Mouse (Mus musculus): ENCODE measurements at regions not wholly inside any gene's neighbourhood (a gene's known extent, or its start where the extent isn't known, plus 50 kb on each side); places are given as distances from the start of the nearest gene placed in this dataset.
A peak's percentile ranks its signal among the peaks of the same experiment; 100 is the strongest.

GRCm38 (mm10) chr2:147738307-147738872, 308.4 kb downstream of the Foxa2 start:
- Histone ChIP-seq H3K4me1 (replicated peaks; ENCODE audit: control insufficient read depth, insufficient read depth, low read length) (no peaks in the 10 kb centered on the region), H3K27me3 (ENCODE audit: control insufficient read depth, insufficient read depth, low read depth, low read length) (no peaks in the 10 kb centered on the region), H3K9ac (ENCODE audit: low read length) (no peak overlapping the region), H3K4me3 (ENCODE audit: low read length) (no peak overlapping the region), H3K27ac (ENCODE audit: low read length) (no peak overlapping the region), H3K4me2 (ENCODE audit: low read depth, low read length) (no peak overlapping the region), H3K9me3 (ENCODE audit: control insufficient read depth, low read length) (no peaks in the 10 kb centered on the region), H3K36me3 (ENCODE audit: control insufficient read depth, insufficient read depth, low read length) (no peaks in the 10 kb centered on the region)
- peak; percentile 28; the same call in 1 of the 2 replicates for ATAC-seq (ENCODE audit: low read depth)
- WGBS = 33% methylated on average over 10 of the region's 10 CpGs

- WGBS = 48% methylated on average over 4 of the region's 4 CpGs
- no peak for ATAC-seq (ENCODE audit: low read depth)
Measured at GRCm38 (mm10) chr2:147727396-147727795, 319.4 kb downstream of the Foxa2 start.

GRCm38 (mm10) chr2:147718936-147719335, 327.8 kb downstream of the Foxa2 start:
- no peaks in the 10 kb centered on the region for H3K4me1 ChIP-seq (replicated peaks; ENCODE audit: control insufficient read depth, insufficient read depth, low read length)
- H3K36me3 ChIP-seq (ENCODE audit: control insufficient read depth, insufficient read depth, low read length) = no peaks in the 10 kb centered on the region
- no peaks in the 10 kb centered on the region for H3K9me3 ChIP-seq (ENCODE audit: control insufficient read depth, low read length)
- H3K4me2 ChIP-seq (ENCODE audit: low read depth, low read length) = no peak overlapping the region
- H3K9ac ChIP-seq (ENCODE audit: low read length) = no peak overlapping the region
- no peak overlapping the region for H3K4me3 ChIP-seq (ENCODE audit: low read length)
- ATAC-seq (ENCODE audit: low read depth) = no peak
- no peak overlapping the region for H3K27ac ChIP-seq (ENCODE audit: low read length)
- 71% methylated on average over 3 of the region's 3 CpGs for WGBS
- H3K27me3 ChIP-seq (ENCODE audit: control insufficient read depth, insufficient read depth, low read depth, low read length) = no peaks in the 10 kb centered on the region

More at GRCm38 (mm10) chr2:147727396-147727795, 319.4 kb downstream of the Foxa2 start:
- H3K36me3 ChIP-seq (ENCODE audit: control insufficient read depth, insufficient read depth, low read length) = no peaks in the 10 kb centered on the region
- no peak overlapping the region for H3K4me3 ChIP-seq (ENCODE audit: low read length)
- H3K4me1 ChIP-seq (replicated peaks; ENCODE audit: control insufficient read depth, insufficient read depth, low read length) = no peaks in the 10 kb centered on the region
- no peak overlapping the region for H3K4me2 ChIP-seq (ENCODE audit: low read depth, low read length)
- no peaks in the 10 kb centered on the region for H3K27me3 ChIP-seq (ENCODE audit: control insufficient read depth, insufficient read depth, low read depth, low read length)
- no peaks in the 10 kb centered on the region for H3K9me3 ChIP-seq (ENCODE audit: control insufficient read depth, low read length)
- H3K27ac ChIP-seq (ENCODE audit: low read length) = no peak overlapping the region
- H3K9ac ChIP-seq (ENCODE audit: low read length) = no peak overlapping the region

GRCm38 (mm10) chr2:147717484-147717947, 329.3 kb downstream of the Foxa2 start:
- H3K4me3 ChIP-seq (ENCODE audit: low read length) = no peak overlapping the region
- no peaks in the 10 kb centered on the region for H3K9me3 ChIP-seq (ENCODE audit: control insufficient read depth, low read length)
- H3K27me3 ChIP-seq (ENCODE audit: control insufficient read depth, insufficient read depth, low read depth, low read length) = no peaks in the 10 kb centered on the region
- H3K27ac ChIP-seq (ENCODE audit: low read length) = no peak overlapping the region
- no peaks in the 10 kb centered on the region for H3K4me1 ChIP-seq (replicated peaks; ENCODE audit: control insufficient read depth, insufficient read depth, low read length)
- H3K4me2 ChIP-seq (ENCODE audit: low read depth, low read length) = no peak overlapping the region
- H3K36me3 ChIP-seq (ENCODE audit: control insufficient read depth, insufficient read depth, low read length) = no peaks in the 10 kb centered on the region
- WGBS = 81% methylated on average over 12 of the region's 12 CpGs
- no peak overlapping the region for H3K9ac ChIP-seq (ENCODE audit: low read length)
- ATAC-seq (ENCODE audit: low read depth) = no peak

GRCm38 (mm10) chr2:147715791-147716190, 331.0 kb downstream of the Foxa2 start:
- Histone ChIP-seq H3K4me1 (replicated peaks; ENCODE audit: control insufficient read depth, insufficient read depth, low read length) (no peaks in the 10 kb centered on the region), H3K9me3 (ENCODE audit: control insufficient read depth, low read length) (no peaks in the 10 kb centered on the region), H3K4me3 (ENCODE audit: low read length) (no peak overlapping the region), H3K27me3 (ENCODE audit: control insufficient read depth, insufficient read depth, low read depth, low read length) (no peaks in the 10 kb centered on the region), H3K4me2 (ENCODE audit: low read depth, low read length) (no peak overlapping the region), H3K36me3 (ENCODE audit: control insufficient read depth, insufficient read depth, low read length) (no peaks in the 10 kb centered on the region), H3K27ac (ENCODE audit: low read length) (no peak overlapping the region), H3K9ac (ENCODE audit: low read length) (no peak overlapping the region)
- WGBS = 85% methylated on average over 5 of the region's 5 CpGs
- ATAC-seq (ENCODE audit: low read depth) = no peak

GRCm38 (mm10) chr2:147710593-147711265, 336.0 kb downstream of the Foxa2 start:
- Histone ChIP-seq H3K9me3 (ENCODE audit: control insufficient read depth, low read length) (no peaks in the 10 kb centered on the region), H3K4me1 (replicated peaks; ENCODE audit: control insufficient read depth, insufficient read depth, low read length) (peaks cover 9% of the 10 kb centered on the region), H3K4me3 (ENCODE audit: low read length) (no peak overlapping the region), H3K4me2 (ENCODE audit: low read depth, low read length) (no peak overlapping the region), H3K9ac (ENCODE audit: low read length) (no peak overlapping the region), H3K27me3 (ENCODE audit: control insufficient read depth, insufficient read depth, low read depth, low read length) (no peaks in the 10 kb centered on the region), H3K27ac (ENCODE audit: low read length) (no peak overlapping the region), H3K36me3 (ENCODE audit: control insufficient read depth, insufficient read depth, low read length) (no peaks in the 10 kb centered on the region)
- ATAC-seq (ENCODE audit: low read depth) = peak; percentile 68
- WGBS = 41% methylated on average over 8 of the region's 8 CpGs

GRCm38 (mm10) chr2:147709799-147710198, 337.0 kb downstream of the Foxa2 start:
- Histone ChIP-seq H3K4me3 (ENCODE audit: low read length) (no peak overlapping the region), H3K27ac (ENCODE audit: low read length) (no peak overlapping the region), H3K9me3 (ENCODE audit: control insufficient read depth, low read length) (no peaks in the 10 kb centered on the region), H3K9ac (ENCODE audit: low read length) (no peak overlapping the region), H3K36me3 (ENCODE audit: control insufficient read depth, insufficient read depth, low read length) (no peaks in the 10 kb centered on the region), H3K4me2 (ENCODE audit: low read depth, low read length) (no peak overlapping the region), H3K4me1 (replicated peaks; ENCODE audit: control insufficient read depth, insufficient read depth, low read length) (peaks cover 9% of the 10 kb centered on the region), H3K27me3 (ENCODE audit: control insufficient read depth, insufficient read depth, low read depth, low read length) (no peaks in the 10 kb centered on the region)
- no peak for ATAC-seq (ENCODE audit: low read depth)

GRCm38 (mm10) chr2:147707156-147707555, 339.6 kb downstream of the Foxa2 start:
- H3K4me2 ChIP-seq (ENCODE audit: low read depth, low read length) = no peak overlapping the region
- no peak overlapping the region for H3K4me3 ChIP-seq (ENCODE audit: low read length)
- H3K9me3 ChIP-seq (ENCODE audit: control insufficient read depth, low read length) = no peaks in the 10 kb centered on the region
- peaks cover 9% of the 10 kb centered on the region for H3K4me1 ChIP-seq (replicated peaks; ENCODE audit: control insufficient read depth, insufficient read depth, low read length)
- H3K27ac ChIP-seq (ENCODE audit: low read length) = no peak overlapping the region
- no peaks in the 10 kb centered on the region for H3K27me3 ChIP-seq (ENCODE audit: control insufficient read depth, insufficient read depth, low read depth, low read length)
- WGBS = 69% methylated on average over 6 of the region's 6 CpGs
- no peak overlapping the region for H3K9ac ChIP-seq (ENCODE audit: low read length)
- no peak for ATAC-seq (ENCODE audit: low read depth)
- H3K36me3 ChIP-seq (ENCODE audit: control insufficient read depth, insufficient read depth, low read length) = no peaks in the 10 kb centered on the region

- ATAC-seq (ENCODE audit: low read depth) = no peak
- no peak overlapping the region for H3K4me3 ChIP-seq (ENCODE audit: low read length)
- H3K9ac ChIP-seq (ENCODE audit: low read length) = no peak overlapping the region
- peaks cover 4% of the 10 kb centered on the region; the same call in 1 of the 2 replicates for H3K4me1 ChIP-seq (replicated peaks; ENCODE audit: control insufficient read depth, insufficient read depth, low read length)
- no peaks in the 10 kb centered on the region for H3K9me3 ChIP-seq (ENCODE audit: control insufficient read depth, low read length)
- no peak overlapping the region for H3K4me2 ChIP-seq (ENCODE audit: low read depth, low read length)
- no peaks in the 10 kb centered on the region for H3K36me3 ChIP-seq (ENCODE audit: control insufficient read depth, insufficient read depth, low read length)
- WGBS = 70% methylated on average over 10 of the region's 10 CpGs
- no peak overlapping the region for H3K27ac ChIP-seq (ENCODE audit: low read length)
- H3K27me3 ChIP-seq (ENCODE audit: control insufficient read depth, insufficient read depth, low read depth, low read length) = no peaks in the 10 kb centered on the region
Measured at GRCm38 (mm10) chr2:147703981-147704380, 342.3 kb downstream of the Pax1 start.
